Mouse (Mus musculus) right cerebral cortex, postnatal 36 days (tissue): ENCODE results near the gene Wfdc6a.
A peak's percentile ranks its signal among the peaks of the same experiment; 100 is the strongest.
"Not testable (repeated sequence)": the region's sequence is repeated elsewhere in the genome, so short reads cannot be mapped to it uniquely, and the experiment has no call there.

Experiments used
- DNase-seq, 2 experiments: peaks; one replicate each; pipeline ENCODE4 v3.0.0; 2022; ENCODE audit warnings: low spot score in 2 of 2, mixed read lengths in 1 of 2

Gene Wfdc6a

DNA sequence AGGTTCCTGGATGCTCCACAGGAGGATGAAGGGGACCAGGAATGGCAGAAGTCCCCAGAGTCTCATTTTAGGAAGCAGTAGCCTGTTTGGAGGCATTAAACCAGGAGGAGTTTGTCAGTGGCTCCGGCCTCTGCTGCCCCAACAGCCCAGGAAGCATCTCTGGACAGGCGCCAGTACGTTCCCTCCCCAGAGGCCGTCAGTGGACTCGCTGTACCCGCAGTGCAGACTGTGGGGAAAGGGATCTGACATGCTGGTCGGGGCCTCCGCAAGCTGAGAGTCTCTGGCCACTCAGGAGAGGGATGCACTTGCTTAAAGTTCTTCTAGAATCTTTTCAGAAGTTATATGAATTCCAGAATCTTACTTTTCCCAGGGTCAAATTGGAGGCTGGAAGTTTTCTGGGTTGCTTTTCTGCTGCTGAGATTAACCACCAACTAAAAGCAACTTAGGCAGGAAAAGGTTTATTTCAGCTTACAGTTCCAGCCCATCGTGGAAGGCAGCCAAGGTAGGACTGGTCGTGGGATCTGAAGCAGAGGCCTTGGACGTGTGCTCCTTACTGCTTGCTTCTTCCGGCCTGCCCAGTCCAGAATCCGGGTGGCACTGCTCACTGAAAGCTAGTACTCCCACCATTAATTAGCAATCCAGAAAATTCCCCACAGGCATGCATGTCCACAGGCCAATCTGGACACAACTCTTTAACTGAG is at the start of gene Wfdc6a:
Gene Wfdc6a (minus strand): TSS at position 423 of the 701 bp plus-strand sequence.
- DNase-seq: not testable (repeated sequence)

- no peak for DNase-seq
Observed at GRCm38 (mm10) chr2:164621775-164622174, 36.5 kb upstream of the Wfdc6a start.

GRCm38 (mm10) chr2:164619050-164619449 is 33.8 kb upstream of the Wfdc6a start:
- DNase-seq: no peak

DNA sequence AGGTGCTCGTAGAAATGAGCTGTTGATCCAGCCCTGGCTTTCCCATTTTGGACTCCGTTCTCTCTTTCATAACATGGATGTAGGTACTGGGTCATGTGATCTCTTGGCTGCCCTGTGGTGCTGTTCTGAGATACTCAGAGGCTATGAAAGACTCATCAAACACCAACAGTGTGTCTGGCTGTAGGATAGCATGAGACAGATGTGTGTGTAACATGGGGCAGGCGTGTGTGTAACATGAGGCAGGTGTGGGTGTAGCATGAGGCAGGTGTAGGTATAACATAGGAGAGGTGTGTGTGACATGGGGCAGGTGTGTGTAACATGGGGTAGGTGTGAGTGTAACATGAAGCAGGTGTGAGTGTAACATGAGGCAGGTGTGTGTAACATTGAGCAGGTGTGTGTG is 30.1 kb upstream of the Wfdc6a start:
- DNase-seq: no peak

GRCm38 (mm10) chr2:164613471-164613870 is 28.2 kb upstream of the Wfdc6a start, which contains the start of the genes Wfdc6b and Wfdc8:
Wfdc6b (plus strand) TSS chr2:164613522.
Wfdc8 (minus strand) TSS chr2:164613626.
- not testable (repeated sequence) for DNase-seq

GRCm38 (mm10) chr2:164608781-164609180 is 23.5 kb upstream of the Wfdc6a start:
- no peak for DNase-seq

DNA sequence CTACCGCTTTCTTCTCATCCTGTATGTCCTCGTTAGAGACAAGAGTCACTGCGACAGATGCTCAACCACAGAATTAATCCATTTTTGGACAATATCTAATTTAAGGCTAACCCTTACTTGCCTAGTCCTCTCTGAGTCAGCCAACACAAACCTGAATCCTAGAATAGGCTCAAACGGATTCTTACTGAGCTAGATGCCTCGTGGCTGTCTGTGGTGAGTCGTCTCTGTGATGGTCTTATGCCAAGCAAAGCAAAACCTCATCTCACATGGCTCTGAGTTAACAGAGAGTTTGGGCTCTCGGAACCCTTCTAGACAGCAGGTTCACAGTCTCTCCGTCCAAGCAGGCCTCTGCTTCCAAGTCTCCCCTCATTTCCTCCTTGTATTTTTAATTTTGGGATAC is 19.2 kb upstream of the Wfdc6a start:
- DNase-seq: no peak

GRCm38 (mm10) chr2:164603482-164603881 is 18.2 kb upstream of the Wfdc6a start:
- DNase-seq: no peak

GRCm38 (mm10) chr2:164600179-164600578 is 14.9 kb upstream of the Wfdc6a start:
- no peak for DNase-seq

DNA sequence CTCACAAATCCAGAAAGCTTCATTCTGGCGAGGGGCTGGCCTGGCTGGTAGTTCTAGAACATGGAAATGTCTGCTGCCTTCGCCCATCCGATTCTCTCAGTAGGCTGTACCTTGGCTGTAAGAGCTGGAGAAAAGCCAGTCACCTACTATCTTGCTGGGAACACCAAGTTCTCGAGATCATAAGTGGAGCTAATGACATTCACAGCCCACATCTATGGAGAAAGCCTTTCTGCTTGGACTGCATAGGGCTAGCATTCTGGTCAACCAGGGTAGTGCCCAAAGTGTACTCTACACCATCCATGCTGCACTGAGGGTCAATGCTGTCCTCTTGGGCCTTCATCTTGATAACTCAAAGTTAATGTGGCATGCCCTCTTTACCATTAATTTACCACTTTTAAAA is 8.2 kb upstream of the Wfdc6a start, which contains the start of gene Eppin:
Gene Eppin (minus strand): TSS at position 101 of the 400 bp plus-strand sequence.
- no peak for DNase-seq

GRCm38 (mm10) chr2:164592014-164592413 is 6.8 kb upstream of the Wfdc6a start:
- DNase-seq: no peak

- not testable (repeated sequence) for DNase-seq
Observed at GRCm38 (mm10) chr2:164573359-164573758, 11.9 kb downstream of the Wfdc6a start, which contains the start of gene Spint3. Spint3 (minus strand) TSS chr2:164573459.

GRCm38 (mm10) chr2:164567460-164567859 is 17.8 kb downstream of the Wfdc6a start:
- no peak for DNase-seq

GRCm38 (mm10) chr2:164566997-164567396 is 18.2 kb downstream of the Wfdc6a start:
- no peak for DNase-seq

- DNase-seq: no peak
Observed at GRCm38 (mm10) chr2:164564346-164564745, 20.9 kb downstream of the Wfdc6a start.

DNA sequence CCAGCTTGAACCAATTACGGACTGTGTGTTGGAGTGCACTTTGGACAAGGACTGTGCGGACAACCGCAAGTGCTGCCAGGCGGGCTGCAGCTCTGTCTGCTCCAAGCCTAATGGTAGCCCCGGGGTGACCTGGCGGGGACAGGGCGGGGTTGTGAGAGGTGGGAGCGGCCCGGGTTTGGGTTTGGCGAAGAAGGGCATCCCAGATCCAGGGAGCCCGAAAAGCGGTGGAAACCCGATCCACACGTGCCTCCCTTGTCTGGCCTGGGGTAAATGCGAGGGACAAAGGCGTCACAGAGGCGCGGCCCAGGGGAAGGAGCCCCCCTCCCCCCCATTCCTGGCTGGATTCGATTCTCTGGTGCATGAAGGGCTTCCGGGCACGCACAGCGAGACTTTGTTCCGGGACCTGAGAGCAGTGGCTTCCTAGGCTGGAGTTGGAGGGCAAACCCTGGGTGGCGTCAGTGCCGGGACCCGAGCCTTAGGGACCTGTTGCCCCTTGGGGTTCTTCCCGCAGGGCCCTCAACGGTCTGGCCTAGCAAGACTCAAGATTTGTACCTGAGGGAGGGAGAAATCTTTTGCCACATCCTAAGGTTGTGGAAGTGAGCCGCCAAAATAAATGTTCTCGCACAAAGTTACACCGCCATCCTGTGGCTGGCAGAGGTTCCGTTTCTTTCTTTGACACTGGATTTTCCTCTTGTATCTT is 21.8 kb downstream of the Wfdc6a start:
- peak in 1 of 2 experiments; percentile 25 for DNase-seq

DNA sequence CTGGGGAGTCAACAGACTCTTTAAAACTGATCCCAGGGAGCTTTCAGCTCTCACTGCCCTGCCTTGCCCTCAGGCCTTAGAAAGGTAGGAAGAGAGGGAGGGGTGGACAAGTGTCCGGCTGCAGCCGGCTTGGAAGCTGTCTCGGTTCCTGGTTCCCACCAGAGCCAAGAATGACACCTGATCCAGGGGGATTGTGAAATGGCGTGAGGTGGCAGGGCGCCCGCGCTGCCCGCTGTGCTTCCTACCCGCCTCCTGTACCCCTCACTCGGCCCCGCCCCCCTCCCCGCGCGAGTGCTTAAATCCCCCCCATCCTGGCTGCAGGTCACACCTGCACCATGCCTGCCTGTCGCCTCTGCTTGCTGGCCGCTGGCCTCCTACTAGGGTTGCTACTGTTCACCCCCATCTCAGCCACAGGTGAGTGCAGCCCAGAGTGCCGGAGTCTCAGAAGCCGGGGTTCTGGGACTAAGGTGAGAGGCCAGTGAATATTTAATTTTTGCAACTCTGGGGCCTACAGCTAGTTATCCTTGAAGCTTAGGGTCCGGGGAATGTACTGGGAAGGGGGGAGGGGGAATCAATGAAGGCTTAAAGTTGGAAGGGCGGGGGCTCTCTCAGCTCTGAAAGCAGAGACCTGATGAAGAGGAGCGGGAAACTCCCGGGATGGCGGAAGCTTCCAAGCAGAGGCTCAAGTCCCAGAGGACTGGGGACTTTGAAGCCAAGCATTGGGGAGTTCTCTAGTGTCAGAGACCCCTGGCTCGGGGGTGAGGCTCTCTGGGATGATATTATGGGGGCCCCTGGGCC is 22.7 kb downstream of the Wfdc6a start, which contains the start of gene Wfdc2:
Gene Wfdc2 (plus strand): TSS at position 23 of the 798 bp plus-strand sequence.
- DNase-seq: no peak

- DNase-seq: no peak
Observed at GRCm38 (mm10) chr2:164560106-164560505, 25.1 kb downstream of the Wfdc6a start.

- no peak for DNase-seq
Observed at GRCm38 (mm10) chr2:164558991-164559645, 26.1 kb downstream of the Wfdc6a start.

- DNase-seq: peak; percentile 52 to 70
Observed at GRCm38 (mm10) chr2:164558426-164558825, 26.8 kb downstream of the Wfdc6a start.

GRCm38 (mm10) chr2:164551502-164551901 is 33.7 kb downstream of the Wfdc6a start:
- DNase-seq: no peak
